Mouse (Mus musculus) ES-E14 (cell line): ENCODE data around the gene Klhl35. TPM values are rescaled to one million over a fixed set of nuclear protein-coding genes. Genes with fewer than 3 reads are reported as not detected.

ENCODE experiments used
- DNase-seq: peaks from one replicate; pipeline ENCODE4 v3.0.0-alpha.2; 2013; ENCODE audit warnings: low read depth, low spot score
- H3K27ac ChIP-seq: 2 replicates; pipeline ENCODE4 v1.5.1; 2012; ENCODE audit warnings: low read depth, mild to moderate bottlenecking, low read length, moderate library complexity, mixed read lengths; ENCODE audit not compliant: poor library complexity, insufficient read depth, severe bottlenecking
- H3K36me3 ChIP-seq: 2 replicates; pipeline ENCODE4 v1.6.1; 2012; ENCODE audit warnings: mild to moderate bottlenecking, low read length, moderate library complexity, mixed read lengths; ENCODE audit not compliant: control insufficient read depth, poor library complexity, insufficient read depth, severe bottlenecking
- H3K4me1 ChIP-seq, 2 experiments: fragments of 150-350 bp in 1 of 2; sonication (generic) in 1 of 2; 2 replicates each; pipeline ENCODE4 v1.6.1; 2012; ENCODE audit warnings: low read length in 2 of 2, mild to moderate bottlenecking in 1 of 2, mixed read lengths in 1 of 2; ENCODE audit not compliant: control insufficient read depth in 2 of 2, insufficient read depth in 2 of 2, poor library complexity in 1 of 2
- H3K4me3 ChIP-seq, 2 experiments: fragments of 150-350 bp in 1 of 2; sonication (generic) in 1 of 2; 2 replicates each; pipeline ENCODE4 v1.5.1; 2012; ENCODE audit warnings: low read length in 2 of 2, low read depth in 1 of 2, mild to moderate bottlenecking in 1 of 2, mixed read lengths in 1 of 2; ENCODE audit not compliant: insufficient read depth in 1 of 2, poor library complexity in 1 of 2, severe bottlenecking in 1 of 2
- H3K9ac ChIP-seq: 2 replicates; pipeline ENCODE4 v1.6.1; 2012; ENCODE audit warnings: low read depth, mild to moderate bottlenecking, low read length, mixed read lengths; ENCODE audit not compliant: poor library complexity, insufficient read depth, severe bottlenecking
- H3K9me3 ChIP-seq: fragments of 150-350 bp; sonication (generic); 2 replicates; pipeline ENCODE4 v1.6.1; 2012; ENCODE audit warnings: low read depth, mild to moderate bottlenecking, low read length; ENCODE audit not compliant: control insufficient read depth, insufficient read depth
- CHD2 ChIP-seq: IDR thresholded peaks from 2 replicates; pipeline ENCODE4 v1.6.1; 2014; ENCODE audit warnings: mild to moderate bottlenecking, low read depth, low read length, inconsistent platforms
- HCFC1 ChIP-seq: IDR thresholded peaks from 2 replicates; pipeline ENCODE4 v1.6.1; 2012; ENCODE audit warnings: low read length, inconsistent platforms, borderline replicate concordance; ENCODE audit not compliant: insufficient read depth
- MAFK ChIP-seq: IDR thresholded peaks from 2 replicates; pipeline ENCODE4 v1.6.1; 2014; ENCODE audit warnings: mild to moderate bottlenecking, low read depth, low read length, inconsistent platforms; ENCODE audit not compliant: insufficient read depth
- ZC3H11A ChIP-seq: IDR thresholded peaks from 2 replicates; pipeline ENCODE4 v1.6.1; 2012; ENCODE audit warnings: low read depth, mild to moderate bottlenecking, inconsistent platforms, low read length, borderline replicate concordance
- ZNF384 ChIP-seq: IDR thresholded peaks from 2 replicates; pipeline ENCODE4 v1.6.1; 2012; ENCODE audit warnings: low read depth, low read length, inconsistent platforms
- in situ Hi-C, 2 experiments: fragments of 600-800 bp; cut with MboI; formaldehyde crosslinking; loops; one replicate each; pipeline ENCODE4 v1.15.1; 2025; ENCODE audit warnings: low sequenced_read_pairs in 2 of 2, inconsistent platforms in 1 of 2; ENCODE audit not compliant: unreplicated experiment in 2 of 2
- total RNA-seq: library from RNA; depleted of rRNA; stranded (reverse); fragments of 300-350 nt; gene quantifications from 2 replicates; pipeline ENCODE4 v1.2.3, GENCODE M21; 2012

Gene Klhl35
- total RNA-seq, 1 experiment = 0.31 TPM

DNA sequence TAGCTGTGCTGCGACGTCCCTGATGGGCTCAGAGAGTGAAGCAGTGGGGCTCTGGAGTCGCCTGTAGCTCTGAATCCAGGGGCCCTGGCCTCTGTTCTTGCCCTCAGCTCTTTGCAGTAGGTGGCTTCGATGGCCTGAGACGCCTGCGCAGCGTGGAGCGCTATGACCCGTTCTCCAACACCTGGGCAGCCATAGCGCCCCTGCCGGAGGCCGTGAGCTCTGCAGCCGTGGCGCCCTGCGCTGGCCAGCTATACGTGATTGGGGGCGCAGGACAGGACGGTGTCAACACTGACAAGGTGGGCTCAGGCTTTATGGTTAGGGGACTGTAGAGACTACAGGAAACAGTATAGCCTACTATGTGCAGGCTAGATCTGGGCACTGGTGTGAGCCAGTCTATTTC lies 5.8 kb downstream of the Klhl35 start:
- DNase-seq = no peak
- no peak overlapping the region for H3K4me3 ChIP-seq
- peaks cover 6% of the 10 kb centered on the region; the same call in 1 of the 2 replicates for H3K36me3 ChIP-seq

GRCm38 (mm10) chr7:99473638-99474407 lies 8.0 kb downstream of the Klhl35 start:
- DNase-seq = no peak
- H3K9me3 ChIP-seq = no peaks in the 10 kb centered on the region
- no peak overlapping the region for H3K4me3 ChIP-seq
- no peak overlapping the region for H3K9ac ChIP-seq
- H3K4me1 ChIP-seq = peaks cover 0 to 2% of the 10 kb centered on the region in 2 experiments; a peak in 2 of 4 replicates
- H3K36me3 ChIP-seq = peaks cover 22% of the 10 kb centered on the region
- in situ Hi-C loops = no loop called here
- TF ChIP-seq CHD2 = no peak
- no peak for TF ChIP-seq HCFC1
- TF ChIP-seq MAFK = no peak
- TF ChIP-seq ZNF384 = no peak
- TF ChIP-seq ZC3H11A = no peak
- no peak overlapping the region for H3K27ac ChIP-seq

More for the DNA sequence above, 5.8 kb downstream of the Klhl35 start:
- in situ Hi-C loops = no loop called here
- Histone ChIP-seq H3K27ac (no peak overlapping the region), H3K9me3 (no peaks in the 10 kb centered on the region), H3K9ac (no peak overlapping the region), H3K4me1 (peaks cover 0 to 2% of the 10 kb centered on the region in 2 experiments; a peak in 2 of 4 replicates)
- no peak for TF ChIP-seq ZC3H11A
- no peak for TF ChIP-seq ZNF384
- TF ChIP-seq HCFC1 = no peak
- no peak for TF ChIP-seq MAFK
- TF ChIP-seq CHD2 = no peak

GRCm38 (mm10) chr7:99474836-99475561 lies 9.2 kb downstream of the Klhl35 start:
- H3K9me3 ChIP-seq = no peaks in the 10 kb centered on the region
- no peak overlapping the region for H3K9ac ChIP-seq
- peaks cover 34% of the 10 kb centered on the region for H3K36me3 ChIP-seq
- in situ Hi-C loops = no loop called here
- TF ChIP-seq ZNF384 (no peak), ZC3H11A (no peak)
- no peak overlapping the region for H3K27ac ChIP-seq
- DNase-seq = no peak
- no peak overlapping the region for H3K4me3 ChIP-seq
- H3K4me1 ChIP-seq = peaks cover 0 to 2% of the 10 kb centered on the region in 2 experiments; a peak in 1 of 4 replicates

DNA sequence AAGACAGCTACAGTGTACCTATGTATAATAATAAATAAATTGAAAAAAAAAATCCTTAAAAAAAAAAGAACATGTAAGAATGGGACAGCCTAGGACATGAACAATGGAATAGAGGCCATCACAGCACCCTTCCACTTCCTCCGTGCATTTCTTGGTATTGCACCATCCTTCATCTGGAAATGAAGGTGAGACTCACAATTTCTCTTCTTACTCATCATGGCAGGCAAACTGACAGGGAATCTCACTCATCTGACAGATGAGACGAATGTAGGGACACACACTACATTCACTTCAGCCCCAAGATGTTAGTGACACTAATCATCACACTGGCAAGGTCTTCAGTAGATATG lies 9.7 kb downstream of the Klhl35 start:
- H3K9ac ChIP-seq = no peak overlapping the region

More for the DNA sequence above, 9.7 kb downstream of the Klhl35 start:
- in situ Hi-C loops = no loop called here
- Histone ChIP-seq H3K4me1 (peaks cover 0 to 4% of the 10 kb centered on the region in 2 experiments; a peak in 1 of 4 replicates), H3K9me3 (no peaks in the 10 kb centered on the region), H3K4me3 (no peak overlapping the region), H3K36me3 (peaks cover 40% of the 10 kb centered on the region), H3K27ac (no peak overlapping the region)
- TF ChIP-seq ZC3H11A (no peak), ZNF384 (no peak), CHD2 (no peak), MAFK (no peak), HCFC1 (no peak)
- DNase-seq = no peak
